Mouse (Mus musculus): Measurements from ENCODE around the gene Armc5. TPM values are rescaled to one million over a fixed set of nuclear protein-coding genes. Genes with fewer than 3 reads are reported as not detected.
A peak's percentile ranks its signal among the peaks of the same experiment; 100 is the strongest.

Gene Armc5
- polyA plus RNA-seq, 1 experiment: 17.3 TPM

DNA sequence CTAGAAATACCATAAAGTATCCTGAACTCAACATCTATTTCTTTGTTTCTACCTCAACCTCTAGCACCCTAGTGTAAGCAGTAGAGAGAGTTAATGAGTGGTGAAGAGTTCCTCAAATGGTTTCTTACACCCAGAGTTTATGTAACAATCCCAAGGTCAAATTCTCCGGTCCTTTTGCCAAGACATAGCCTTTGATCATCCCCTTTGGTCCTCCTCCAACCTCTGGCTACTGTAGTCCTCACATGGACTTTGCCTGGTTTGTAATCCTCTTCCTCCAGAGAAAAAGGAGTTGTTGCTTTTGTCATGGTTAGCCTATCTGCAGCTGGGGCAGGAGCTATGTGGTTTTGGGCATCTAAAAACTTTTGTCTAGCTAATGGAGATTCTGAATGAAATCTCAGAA, 1.7 kb upstream of the Armc5 start:
- no peak for DNase-seq (ENCODE audit: low read depth)

DNA sequence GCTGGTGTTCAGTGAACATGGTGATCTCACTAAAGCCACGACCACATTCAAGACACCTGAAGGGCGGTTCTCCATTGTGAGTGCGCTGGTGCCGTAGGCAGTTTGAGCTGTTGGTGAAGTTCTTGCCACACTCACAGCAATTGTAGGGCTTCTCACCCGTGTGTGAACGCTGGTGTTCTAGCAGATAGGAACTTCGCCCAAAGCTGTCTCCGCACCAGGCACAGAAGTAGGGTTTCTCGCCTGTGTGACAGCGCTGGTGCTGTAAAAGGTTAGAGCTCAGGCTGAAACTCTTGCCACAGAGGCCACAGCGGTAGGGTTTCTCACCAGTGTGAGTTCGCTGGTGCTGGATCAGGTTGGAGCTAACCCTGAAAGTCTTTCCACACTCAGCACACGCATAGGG, 716 bp upstream of the Armc5 start:
- TF ChIP-seq POLR2A (IDR thresholded peaks at IDR 0.05; ENCODE audit: borderline replicate concordance, extremely low read depth, insufficient read depth, insufficient read length, poor library complexity, severe bottlenecking): no peak
- no peak for TF ChIP-seq CTCF (IDR thresholded peaks at IDR 0.05; ENCODE audit: borderline replicate concordance, extremely low read depth, insufficient read depth, insufficient read length)
- no peak for DNase-seq (ENCODE audit: low read depth)

More for the DNA sequence above, 1.7 kb upstream of the Armc5 start:
- TF ChIP-seq CTCF (IDR thresholded peaks at IDR 0.05; ENCODE audit: borderline replicate concordance, extremely low read depth, insufficient read depth, insufficient read length) (no peak), POLR2A (IDR thresholded peaks at IDR 0.05; ENCODE audit: borderline replicate concordance, extremely low read depth, insufficient read depth, insufficient read length, poor library complexity, severe bottlenecking) (no peak)

DNA sequence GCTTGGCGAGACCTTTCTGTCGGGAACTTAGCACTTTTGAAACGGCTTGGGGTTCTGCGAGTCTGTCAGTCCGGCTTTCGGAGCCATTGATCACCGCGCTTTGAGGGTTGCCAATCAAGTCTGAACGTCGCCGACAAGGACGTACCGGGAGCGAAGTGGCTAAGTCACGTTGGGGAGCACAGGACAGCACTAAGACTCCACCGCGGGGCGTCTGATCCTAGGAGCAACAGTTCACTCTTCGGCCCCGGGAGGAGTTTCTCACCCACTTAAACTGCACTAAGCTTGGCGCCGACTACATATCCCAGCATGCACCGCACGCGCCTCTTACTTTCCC, 418 bp downstream of the Armc5 start:
- no peak for DNase-seq (ENCODE audit: low read depth)
- TF ChIP-seq POLR2A (IDR thresholded peaks at IDR 0.05; ENCODE audit: borderline replicate concordance, extremely low read depth, insufficient read depth, insufficient read length, poor library complexity, severe bottlenecking) (no peak), CTCF (IDR thresholded peaks at IDR 0.05; ENCODE audit: borderline replicate concordance, extremely low read depth, insufficient read depth, insufficient read length) (no peak)

GRCm38 (mm10) chr7:128237927-128238778, 1.0 kb downstream of the Armc5 start, which contains the start of gene 9130023H24Rik:
Gene 9130023H24Rik (minus strand): TSS chr7:128238031.
- TF ChIP-seq CTCF (IDR thresholded peaks at IDR 0.05; ENCODE audit: borderline replicate concordance, extremely low read depth, insufficient read depth, insufficient read length): 0 out of 2 replicates have a peak, but pooled peaks have one; percentile 16
- TF ChIP-seq POLR2A (IDR thresholded peaks at IDR 0.05; ENCODE audit: borderline replicate concordance, extremely low read depth, insufficient read depth, insufficient read length, poor library complexity, severe bottlenecking): peak; percentile 78
- DNase-seq (ENCODE audit: low read depth): peak; percentile 99

- peak; percentile 50 for DNase-seq (ENCODE audit: low read depth)
- TF ChIP-seq CTCF (IDR thresholded peaks at IDR 0.05; ENCODE audit: borderline replicate concordance, extremely low read depth, insufficient read depth, insufficient read length) (peak; percentile 35; the same call in 1 of the 2 replicates), POLR2A (IDR thresholded peaks at IDR 0.05; ENCODE audit: borderline replicate concordance, extremely low read depth, insufficient read depth, insufficient read length, poor library complexity, severe bottlenecking) (no peak)
These were observed 1.8 kb downstream of the Armc5 start for GRCm38 (mm10) chr7:128238991-128239390.

GRCm38 (mm10) chr7:128240131-128240784, 3.1 kb downstream of the Armc5 start:
- TF ChIP-seq POLR2A (IDR thresholded peaks at IDR 0.05; ENCODE audit: borderline replicate concordance, extremely low read depth, insufficient read depth, insufficient read length, poor library complexity, severe bottlenecking): no peak
- TF ChIP-seq CTCF (IDR thresholded peaks at IDR 0.05; ENCODE audit: borderline replicate concordance, extremely low read depth, insufficient read depth, insufficient read length): no peak

DNA sequence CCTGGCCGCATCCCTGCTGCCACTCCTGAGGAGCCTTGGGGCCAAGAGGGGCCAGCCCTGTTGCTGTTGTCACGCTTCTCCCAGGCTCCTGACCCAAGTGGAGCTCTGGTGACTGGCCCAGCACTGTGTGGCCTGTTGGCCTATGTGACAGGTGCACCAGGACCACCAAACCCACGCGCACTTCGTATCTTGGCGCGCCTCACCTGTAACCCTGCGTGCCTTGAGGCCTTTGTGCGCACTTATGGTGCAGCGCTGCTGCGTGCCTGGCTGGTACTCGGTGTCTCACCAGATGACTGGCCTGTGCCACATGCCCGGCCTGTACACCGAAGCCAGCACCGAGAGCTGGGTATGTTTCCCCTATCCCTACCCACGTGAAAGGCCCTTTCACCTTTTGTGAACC, 5.2 kb downstream of the Armc5 start:
- no peak for TF ChIP-seq POLR2A (IDR thresholded peaks at IDR 0.05; ENCODE audit: borderline replicate concordance, extremely low read depth, insufficient read depth, insufficient read length, poor library complexity, severe bottlenecking)
- TF ChIP-seq CTCF (IDR thresholded peaks at IDR 0.05; ENCODE audit: borderline replicate concordance, extremely low read depth, insufficient read depth, insufficient read length): no peak
- DNase-seq (ENCODE audit: low read depth): no peak

More at GRCm38 (mm10) chr7:128240131-128240784, 3.1 kb downstream of the Armc5 start:
- DNase-seq (ENCODE audit: low read depth): no peak

- no peak for TF ChIP-seq POLR2A (IDR thresholded peaks at IDR 0.05; ENCODE audit: borderline replicate concordance, extremely low read depth, insufficient read depth, insufficient read length, poor library complexity, severe bottlenecking)
- no peak for TF ChIP-seq CTCF (IDR thresholded peaks at IDR 0.05; ENCODE audit: borderline replicate concordance, extremely low read depth, insufficient read depth, insufficient read length)
- no peak for DNase-seq (ENCODE audit: low read depth)
These were observed 6.8 kb downstream of the Armc5 start for GRCm38 (mm10) chr7:128243921-128244320.

DNA sequence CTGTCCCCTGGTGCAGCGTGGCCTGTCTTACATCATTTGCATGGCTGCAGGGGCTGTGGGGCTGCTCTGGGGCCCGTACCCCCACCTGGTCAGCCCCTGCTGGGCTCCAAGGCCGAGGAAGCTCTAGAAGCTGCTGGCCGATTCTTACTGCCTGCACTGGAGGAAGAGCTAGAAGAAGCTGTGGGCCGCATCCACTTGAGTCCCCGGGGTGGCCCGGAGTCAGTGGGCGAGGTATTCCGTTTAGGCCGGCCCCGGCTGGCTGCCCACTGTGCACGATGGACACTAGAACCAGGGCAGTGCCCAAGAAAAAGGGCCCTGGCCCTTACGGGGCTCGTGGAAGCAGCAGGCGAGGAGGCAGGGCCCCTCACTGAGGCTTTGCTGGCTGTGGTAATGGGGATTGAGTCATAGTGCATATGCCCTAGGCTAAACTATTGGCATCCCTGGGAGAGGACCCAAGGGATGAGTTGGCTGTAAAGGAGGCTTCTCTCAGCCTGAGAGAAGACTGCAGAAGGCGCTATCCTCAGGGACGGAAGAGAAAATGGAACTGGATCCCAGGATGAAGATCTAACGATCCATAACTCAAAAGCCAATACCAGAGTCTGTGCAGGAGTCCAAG, 7.4 kb downstream of the Armc5 start:
- DNase-seq (ENCODE audit: low read depth): no peak
- no peak for TF ChIP-seq POLR2A (IDR thresholded peaks at IDR 0.05; ENCODE audit: borderline replicate concordance, extremely low read depth, insufficient read depth, insufficient read length, poor library complexity, severe bottlenecking)
- TF ChIP-seq CTCF (IDR thresholded peaks at IDR 0.05; ENCODE audit: borderline replicate concordance, extremely low read depth, insufficient read depth, insufficient read length): no peak

GRCm38 (mm10) chr7:128245547-128245946, 8.4 kb downstream of the Armc5 start:
- no peak for TF ChIP-seq CTCF (IDR thresholded peaks at IDR 0.05; ENCODE audit: borderline replicate concordance, extremely low read depth, insufficient read depth, insufficient read length)
- no peak for TF ChIP-seq POLR2A (IDR thresholded peaks at IDR 0.05; ENCODE audit: borderline replicate concordance, extremely low read depth, insufficient read depth, insufficient read length, poor library complexity, severe bottlenecking)
- no peak for DNase-seq (ENCODE audit: low read depth)
